Mouse (Mus musculus) stomach, postnatal 0 days (tissue): ENCODE results near the gene Egln1.

Experiments
- CTCF ChIP-seq: IDR thresholded peaks from 2 replicates; pipeline ENCODE4 v1.5.1; 2016; ENCODE audit warnings: antibody characterized with exemption, low read depth, mild to moderate bottlenecking, moderate library complexity
- EP300 ChIP-seq: optimal IDR thresholded peaks from 2 replicates; pipeline ENCODE3; 2016; ENCODE audit warnings: antibody characterized with exemption

DNA sequence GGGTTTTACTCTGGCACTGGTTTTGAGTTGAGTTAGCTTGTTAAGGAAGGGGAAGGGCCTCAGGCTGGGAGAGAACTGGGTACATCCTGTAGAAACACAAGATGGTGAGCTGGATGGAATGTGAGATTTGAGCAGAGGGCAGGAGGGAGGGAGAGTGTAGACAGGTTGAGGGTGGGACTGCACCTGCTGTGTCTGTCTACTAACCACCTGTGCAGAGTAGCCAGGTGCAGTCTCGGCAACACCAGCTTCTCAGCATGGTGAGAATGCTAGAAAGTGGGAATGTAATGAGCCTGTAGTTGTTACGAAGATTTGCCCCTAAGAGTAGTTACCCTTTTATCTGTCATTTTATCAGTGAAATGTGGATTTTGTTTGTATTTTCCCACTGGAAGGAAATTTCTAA is 43.6 kb downstream of the Egln1 start:
- TF ChIP-seq EP300 (no peak), CTCF (no peak)
